Mouse (Mus musculus) kidney, postnatal 25 days (tissue): ENCODE measurements around the gene Bad.

ENCODE experiments used
- DNase-seq, 2 experiments: peaks; one replicate each; pipeline ENCODE4 v3.0.0; 2021; ENCODE audit warnings: mixed read lengths in 2 of 2

The Bad gene

GRCm38 (mm10) chr19:6969665-6970381 is 28.2 kb downstream of the Bad start:
- DNase-seq, result peak; percentile 82 to 90

- DNase-seq, result peak in 1 of 2 experiments; percentile 54
These were observed 28.9 kb downstream of the Bad start for GRCm38 (mm10) chr19:6970460-6971085.

GRCm38 (mm10) chr19:6971644-6972043 is 30.0 kb downstream of the Bad start:
- DNase-seq, result no peak

- no peak for DNase-seq
These were observed 30.7 kb downstream of the Bad start for GRCm38 (mm10) chr19:6972247-6972917.

GRCm38 (mm10) chr19:6973581-6974190 is 32.0 kb downstream of the Bad start:
- no peak for DNase-seq

GRCm38 (mm10) chr19:6974211-6975205 is 32.8 kb downstream of the Bad start, which contains the start of gene Ppp1r14b:
Ppp1r14b (plus strand) TSS chr19:6974968.
- DNase-seq, result peak; percentile 88 to 92

GRCm38 (mm10) chr19:6975537-6976521 is 34.2 kb downstream of the Bad start, which contains the start of gene Plcb3:
Plcb3 (minus strand) TSS chr19:6976470.
- DNase-seq, result peak; percentile 51 to 84

- no peak for DNase-seq
These were observed 36.3 kb downstream of the Bad start for GRCm38 (mm10) chr19:6977759-6978638.

- DNase-seq, result no peak
These were observed 36.9 kb downstream of the Bad start for GRCm38 (mm10) chr19:6978639-6978974.

GRCm38 (mm10) chr19:6979001-6979479 is 37.4 kb downstream of the Bad start:
- no peak for DNase-seq

GRCm38 (mm10) chr19:6979486-6980380 is 38.1 kb downstream of the Bad start:
- DNase-seq, result peak; percentile 100

- DNase-seq, result peak; percentile 99
These were observed 38.9 kb downstream of the Bad start, which contains the start of gene Fkbp2 for GRCm38 (mm10) chr19:6980381-6981093. Fkbp2 (minus strand) TSS chr19:6980501.

GRCm38 (mm10) chr19:6981465-6981864 is 39.8 kb downstream of the Bad start:
- DNase-seq, result no peak

- no peak for DNase-seq
These were observed 42.0 kb downstream of the Bad start for GRCm38 (mm10) chr19:6983621-6984020.

- no peak for DNase-seq
These were observed 43.6 kb downstream of the Bad start for GRCm38 (mm10) chr19:6985300-6985699.

GRCm38 (mm10) chr19:6985951-6986708 is 44.5 kb downstream of the Bad start:
- no peak for DNase-seq
